8 mouse cellular contexts compared by ENCODE assay signal in genomic region chr6:73014317-73015160, GRCm38 (mm10). TPM values are rescaled to one million over a fixed set of nuclear protein-coding genes. Genes with fewer than 3 reads are reported as not detected.
DNase-seq lines count a peak whose midpoint lies in the region; ATAC-seq lines count a peak whose summit lies in the region.
"Had no signal": no experiment of that assay in that cellular context is flagged by ENCODE, and none has a peak within 500 bp of the region (broad histone marks: within the 10 kb centered on the region; RNA-seq: fewer than 3 reads in every experiment).

No protein-coding gene starts in this region.

- no peaks in the 10 kb centered on the region for H3K36me3 ChIP-seq in limb, embryonic 13.5 days
- no peaks in the 10 kb centered on the region for H3K36me3 ChIP-seq in limb, embryonic 10.5 days
- H3K36me3 ChIP-seq: embryonic facial prominence, embryonic 15.5 days had no signal

- WGBS in limb, embryonic 13.5 days: 35% methylated on average over 13 of the region's 13 CpGs
- 36% methylated on average over 13 of the region's 13 CpGs for WGBS in limb, embryonic 10.5 days

- ATAC-seq in limb, embryonic 13.5 days (ENCODE audit: low FRiP score, low read depth): 0 out of 2 replicates have a peak, but pooled peaks have one; percentile 17

- no peak overlapping the region for H3K4me2 ChIP-seq in limb, embryonic 13.5 days (replicated peaks)
- H3K4me2 ChIP-seq: embryonic facial prominence, embryonic 15.5 days had no signal

- H3K9me3 ChIP-seq in limb, embryonic 13.5 days: no peaks in the 10 kb centered on the region
- no peaks in the 10 kb centered on the region for H3K9me3 ChIP-seq in limb, embryonic 10.5 days (replicated peaks)
- H3K9me3 ChIP-seq: embryonic facial prominence, embryonic 15.5 days had no signal

- no peak for DNase-seq in limb, embryonic 10.5 days (ENCODE audit: low spot score)
- DNase-seq in embryo, embryonic 9.5 days (ENCODE audit: extremely low spot score): peak; percentile 29
- peak; percentile 58 for DNase-seq in kidney, adult 9 months
- peak; percentile 9 for DNase-seq in mesoderm, embryonic 11.5 days (ENCODE audit: low read depth, low spot score)
- no peak for DNase-seq in right cerebral cortex, adult 18-20 months
- no peak for DNase-seq in thymus, postnatal 0 days (ENCODE audit: low spot score)

- 0 out of 2 replicates have a peak, but pooled peaks cover 6% of the 10 kb centered on the region for H3K4me1 ChIP-seq in limb, embryonic 13.5 days
- H3K4me1 ChIP-seq in limb, embryonic 10.5 days: peaks cover 18% of the 10 kb centered on the region
- H3K4me1 ChIP-seq: embryonic facial prominence, embryonic 15.5 days had no signal

- H3K4me3 ChIP-seq in limb, embryonic 13.5 days: no peak overlapping the region
- H3K4me3 ChIP-seq in limb, embryonic 10.5 days: no peak overlapping the region
- H3K4me3 ChIP-seq: embryonic facial prominence, embryonic 15.5 days had no signal

- no peak overlapping the region for H3K27ac ChIP-seq in limb, embryonic 13.5 days
- no peak overlapping the region for H3K27ac ChIP-seq in limb, embryonic 10.5 days
- H3K27ac ChIP-seq: embryonic facial prominence, embryonic 15.5 days had no signal

- no peak overlapping the region for H3K9ac ChIP-seq in limb, embryonic 13.5 days
- H3K9ac ChIP-seq: embryonic facial prominence, embryonic 15.5 days had no signal

- no peaks in the 10 kb centered on the region for H3K27me3 ChIP-seq in limb, embryonic 13.5 days
- no peaks in the 10 kb centered on the region for H3K27me3 ChIP-seq in limb, embryonic 10.5 days (ENCODE audit: low read depth, poor library complexity, severe bottlenecking)
- H3K27me3 ChIP-seq: embryonic facial prominence, embryonic 15.5 days had no signal

RNA-seq across cellular contexts. Expression of gene Tmsb10, which starts 56.0 kb away (rescaled TPM):
- polyA plus RNA-seq in limb, embryonic 13.5 days (2015; fragmentation: Nextera tagmentation; extraction: Ambion mirVana): 2,406 and 2,417 TPM in 2 replicates
- polyA plus RNA-seq in limb, embryonic 10.5 days (2016; fragmentation: Nextera tagmentation; extraction: Ambion mirVana): 2,907 and 3,028 TPM in 2 replicates
- polyA plus RNA-seq in thymus, postnatal 0 days (2015; fragmentation: Nextera tagmentation; extraction: Ambion mirVana): 2,490 and 2,753 TPM in 2 replicates

Comparison
In these comparisons a context has a peak if more than half of its experiments do, and no peak if none do; other contexts are left out.
1. DNase-seq: peak in embryo, embryonic 9.5 days (single experiment), kidney, adult 9 months (single experiment) and mesoderm, embryonic 11.5 days (single experiment); none in limb, embryonic 10.5 days (single experiment), right cerebral cortex, adult 18-20 months (single experiment) and thymus, postnatal 0 days (single experiment).